Mouse (Mus musculus) gastrocnemius, postnatal 25 days (tissue): ENCODE data around the gene Dnmt3a. TPM values are rescaled to one million over a fixed set of nuclear protein-coding genes. Genes with fewer than 3 reads are reported as not detected.
A peak's percentile ranks its signal among the peaks of the same experiment; 100 is the strongest.

ENCODE experiments used
- DNase-seq: peaks from one replicate; pipeline ENCODE4 v3.0.0; 2022
- total RNA-seq, 2 experiments: library from RNA; stranded (reverse); gene quantifications; 1 replicate in 1 of 2; 2 replicates in 1 of 2; pipeline ENCODE4 v1.2.3; 2021

Gene Dnmt3a
- total RNA-seq, 2 experiments from 2014 or later, result 107 to 110 TPM

GRCm38 (mm10) chr12:3787041-3787440, 18.8 kb upstream of the Dnmt3a start:
- DNase-seq, result no peak

GRCm38 (mm10) chr12:3787541-3787940, 18.3 kb upstream of the Dnmt3a start:
- DNase-seq, result no peak

GRCm38 (mm10) chr12:3788421-3789051, 17.3 kb upstream of the Dnmt3a start:
- no peak for DNase-seq

DNA sequence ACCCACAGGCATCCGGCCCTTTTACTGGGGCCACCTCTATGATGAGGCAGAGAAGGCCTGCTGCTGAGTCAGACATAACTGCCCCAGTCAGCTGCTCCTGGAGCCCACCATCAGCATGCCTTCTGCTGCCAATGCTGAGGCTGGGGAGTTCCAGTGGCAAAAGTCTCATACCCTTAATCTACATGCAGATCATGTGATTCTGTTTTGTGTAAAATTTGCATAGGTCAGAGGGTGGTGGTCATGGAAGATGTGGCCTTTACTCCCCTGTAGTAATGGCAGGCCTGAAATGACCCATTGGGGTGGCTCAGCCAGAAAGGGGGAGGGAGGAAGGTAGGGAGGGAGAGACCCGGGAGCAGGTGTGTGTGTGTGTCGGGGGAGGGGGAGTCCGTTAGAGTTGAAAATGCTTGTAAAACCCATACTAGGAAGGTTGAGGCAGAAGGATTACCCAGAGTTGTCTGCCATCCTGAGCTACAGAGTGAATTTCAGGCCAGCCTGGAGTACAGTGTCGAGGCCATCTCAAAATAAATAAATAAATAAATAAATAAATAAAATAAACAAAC, 16.1 kb upstream of the Dnmt3a start:
- DNase-seq, result no peak

DNA sequence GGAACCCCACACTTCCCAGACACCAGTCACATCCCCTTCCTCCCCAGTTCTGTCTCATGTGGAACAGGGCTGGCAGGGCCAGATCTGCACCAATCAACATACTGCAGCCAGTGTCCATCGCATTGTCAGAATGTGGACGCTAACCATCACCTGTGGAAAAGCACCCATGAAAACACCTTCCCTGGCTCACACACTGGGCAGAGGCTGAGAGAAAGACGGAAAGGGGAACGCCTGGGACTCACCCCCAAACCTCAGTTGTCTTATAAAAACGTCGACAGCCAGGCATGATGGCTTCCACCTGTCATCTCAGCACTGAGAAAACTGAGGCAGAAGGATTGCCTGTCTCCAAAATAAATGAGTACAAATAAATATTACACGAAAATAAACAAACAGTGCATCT, 14.6 kb upstream of the Dnmt3a start:
- no peak for DNase-seq

- peak; percentile 91 for DNase-seq
Observed at GRCm38 (mm10) chr12:3791732-3792131, 14.1 kb upstream of the Dnmt3a start.

DNA sequence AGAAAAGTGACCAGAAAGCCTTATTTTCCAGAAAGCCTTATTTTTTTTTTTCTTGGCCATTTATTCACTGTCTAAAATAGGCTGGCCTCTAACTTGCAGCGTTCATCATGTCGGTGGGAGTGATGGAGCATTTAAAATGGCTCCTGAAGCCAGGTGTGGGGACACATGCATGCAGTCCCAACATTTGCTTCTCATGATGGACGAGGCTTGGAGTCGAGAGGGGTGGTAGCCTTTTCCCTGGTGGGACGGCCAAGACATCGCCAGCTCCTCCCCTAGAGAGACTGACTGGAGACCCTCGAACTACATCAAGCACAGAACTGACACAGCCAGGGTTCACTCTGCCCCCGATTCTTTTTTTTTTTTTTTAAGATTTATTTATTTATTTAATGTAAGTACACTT, 13.6 kb upstream of the Dnmt3a start:
- no peak for DNase-seq

- no peak for DNase-seq
Observed at GRCm38 (mm10) chr12:3795569-3795968, 10.2 kb upstream of the Dnmt3a start.

GRCm38 (mm10) chr12:3799551-3799950, 6.3 kb upstream of the Dnmt3a start:
- no peak for DNase-seq

GRCm38 (mm10) chr12:3806271-3806684, 471 bp downstream of the Dnmt3a start:
- DNase-seq, result peak; percentile 84

GRCm38 (mm10) chr12:3806703-3807547, 1.1 kb downstream of the Dnmt3a start:
- DNase-seq, result peak; percentile 86

DNA sequence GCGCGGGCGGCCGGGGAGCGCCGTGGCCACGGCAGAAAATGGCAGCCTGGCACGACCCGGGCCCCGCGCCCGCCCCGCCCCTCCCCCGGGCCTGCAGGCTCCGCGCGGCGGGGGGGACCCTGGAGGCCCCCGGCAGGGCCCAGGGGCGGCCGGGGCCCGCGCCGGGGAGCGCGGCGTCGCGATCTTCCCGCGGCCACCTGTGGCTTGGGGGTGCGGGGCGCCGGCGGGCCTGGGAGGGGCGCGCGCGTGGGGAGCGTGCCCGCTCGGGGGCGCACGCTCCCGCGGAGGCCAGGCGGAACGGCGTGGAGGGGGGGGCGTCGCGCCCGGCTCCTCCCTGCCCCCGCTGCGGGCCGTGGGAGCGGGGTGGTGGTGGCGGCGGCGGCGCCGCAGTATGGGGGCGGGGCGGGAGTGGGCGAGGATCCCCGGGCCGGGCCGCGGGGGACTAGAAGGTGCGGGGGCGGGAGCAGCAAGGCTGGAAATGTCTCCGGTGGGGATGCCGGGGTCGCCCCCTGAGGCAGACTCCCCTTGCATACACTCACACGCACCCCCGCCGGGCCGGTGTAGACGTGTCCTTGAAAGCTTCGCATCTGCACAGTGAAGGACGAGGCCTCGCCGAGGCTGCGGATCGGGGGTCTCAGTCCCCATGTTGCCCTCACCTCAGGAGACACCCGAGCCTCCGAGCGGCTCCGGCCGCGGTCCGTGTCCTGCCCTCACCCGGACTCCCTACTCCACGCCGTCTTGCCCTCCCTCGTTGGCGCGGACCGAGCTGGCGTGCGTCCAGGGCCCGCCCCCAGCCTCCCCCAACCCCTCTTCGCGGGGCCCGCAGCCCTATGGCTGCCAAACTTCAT, 2.0 kb downstream of the Dnmt3a start:
- peak; percentile 67 for DNase-seq

DNA sequence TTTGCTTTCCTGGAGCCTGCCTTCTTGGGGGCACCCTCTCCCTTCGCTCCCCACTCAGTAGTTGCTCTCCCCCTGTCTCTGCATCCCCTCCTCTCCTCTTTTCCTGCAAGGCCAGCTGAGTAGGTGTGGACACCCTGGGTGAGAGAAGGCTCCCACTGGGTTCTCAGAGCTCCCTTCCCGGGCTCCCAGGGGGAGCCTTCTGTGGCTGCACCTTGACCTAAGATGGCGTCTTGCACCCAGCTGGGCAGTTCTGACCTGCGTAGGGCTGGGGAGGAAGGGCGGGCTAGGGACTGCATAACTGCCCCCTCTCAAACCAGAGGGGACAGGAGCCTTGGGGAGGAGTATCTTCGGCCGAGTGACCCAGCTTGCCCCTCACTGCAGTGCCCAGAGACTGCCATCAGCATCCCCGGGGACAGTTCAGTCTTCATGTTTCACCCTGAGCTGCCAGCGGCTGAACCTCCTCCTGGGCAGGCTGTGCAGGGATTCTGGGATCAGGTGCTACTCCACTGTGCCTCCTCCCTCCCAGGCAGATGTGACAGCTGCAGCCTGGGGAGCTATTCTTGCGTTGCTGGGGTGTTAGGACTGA, 2.7 kb downstream of the Dnmt3a start:
- peak; percentile 84 for DNase-seq

GRCm38 (mm10) chr12:3809520-3810180, 3.8 kb downstream of the Dnmt3a start:
- no peak for DNase-seq

- no peak for DNase-seq
Observed at GRCm38 (mm10) chr12:3810455-3810854, 4.6 kb downstream of the Dnmt3a start.

DNA sequence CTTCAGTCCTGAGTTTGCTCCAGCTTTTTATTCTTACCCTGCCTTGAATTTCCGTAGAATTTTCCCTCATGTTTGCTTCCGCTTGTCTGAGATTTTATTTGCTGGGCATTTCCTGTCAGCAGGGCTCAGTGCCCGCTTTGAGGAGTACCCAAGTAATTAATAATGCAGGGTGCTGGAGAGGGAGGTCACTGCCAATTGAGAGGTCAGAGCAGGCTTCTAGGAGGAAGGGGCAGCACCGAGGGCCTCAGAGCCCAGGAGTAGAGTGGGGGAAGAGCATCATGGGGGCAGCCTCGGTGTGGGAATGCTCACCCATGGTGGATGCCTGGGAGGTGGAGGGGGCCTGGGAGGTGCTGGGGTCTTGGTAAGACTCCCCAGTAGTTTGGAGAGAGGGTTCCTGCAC, 5.8 kb downstream of the Dnmt3a start:
- DNase-seq, result no peak

DNA sequence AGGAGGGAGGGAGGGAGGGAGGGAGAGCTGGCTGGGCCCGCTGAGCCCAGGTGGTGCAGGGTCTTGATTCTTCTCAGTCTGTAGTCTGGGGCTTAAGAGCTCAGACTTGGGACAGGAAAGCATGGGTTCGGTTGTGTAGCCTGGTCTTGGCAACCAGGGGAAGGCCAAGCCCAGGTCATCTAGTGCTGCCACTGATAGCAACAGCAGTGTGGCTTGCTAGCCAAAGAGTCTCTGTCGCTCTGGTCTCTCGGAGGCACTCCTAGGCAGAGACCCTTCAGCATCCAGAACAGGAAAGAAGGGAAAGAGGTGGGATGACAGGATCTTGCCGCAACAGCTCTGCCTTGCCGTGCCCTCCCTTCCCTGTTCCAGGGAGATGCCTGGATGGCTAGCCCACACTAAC, 6.4 kb downstream of the Dnmt3a start:
- DNase-seq, result no peak

DNA sequence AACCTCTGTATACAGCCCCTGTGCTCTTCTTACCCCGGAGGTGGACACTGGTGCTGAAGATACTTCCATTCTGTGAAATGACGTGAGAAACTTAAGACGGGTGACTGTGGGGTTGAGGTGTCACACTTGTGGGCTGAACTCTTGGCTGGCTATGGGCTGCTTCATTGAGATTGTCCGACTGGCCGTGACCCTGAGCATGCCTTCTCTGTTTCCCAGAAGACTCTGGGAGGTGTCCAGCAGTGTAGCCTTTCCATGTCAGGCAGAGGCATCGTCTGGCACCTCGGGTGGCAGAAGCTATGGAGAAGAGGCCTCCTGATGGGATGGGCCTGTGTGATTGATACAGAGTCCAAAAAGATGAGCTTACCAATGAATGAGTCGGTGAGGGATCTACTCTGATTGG, 7.3 kb downstream of the Dnmt3a start:
- no peak for DNase-seq

DNA sequence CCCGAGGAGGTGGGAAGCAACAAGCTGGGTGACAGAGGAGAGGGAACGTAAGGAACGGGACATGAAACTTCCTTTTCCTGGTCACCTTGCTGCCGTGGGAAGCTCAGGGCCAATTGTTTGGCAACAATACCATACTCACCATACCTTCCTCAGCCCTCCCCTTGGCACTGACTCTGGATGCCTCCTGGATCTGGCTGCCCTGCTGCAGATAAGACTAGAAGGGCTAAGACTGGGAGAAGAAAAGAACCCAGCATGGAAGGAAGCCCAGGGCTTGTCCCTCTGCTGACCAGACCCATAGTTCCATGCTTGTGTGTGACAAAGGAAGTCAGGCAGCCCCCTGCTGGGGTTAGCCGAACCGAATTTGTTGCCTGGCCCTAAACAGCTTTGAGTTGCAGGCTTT, 9.6 kb downstream of the Dnmt3a start:
- no peak for DNase-seq

- no peak for DNase-seq
Observed at GRCm38 (mm10) chr12:3817033-3817432, 11.2 kb downstream of the Dnmt3a start.

- no peak for DNase-seq
Observed at GRCm38 (mm10) chr12:3817566-3817965, 11.8 kb downstream of the Dnmt3a start.

DNA sequence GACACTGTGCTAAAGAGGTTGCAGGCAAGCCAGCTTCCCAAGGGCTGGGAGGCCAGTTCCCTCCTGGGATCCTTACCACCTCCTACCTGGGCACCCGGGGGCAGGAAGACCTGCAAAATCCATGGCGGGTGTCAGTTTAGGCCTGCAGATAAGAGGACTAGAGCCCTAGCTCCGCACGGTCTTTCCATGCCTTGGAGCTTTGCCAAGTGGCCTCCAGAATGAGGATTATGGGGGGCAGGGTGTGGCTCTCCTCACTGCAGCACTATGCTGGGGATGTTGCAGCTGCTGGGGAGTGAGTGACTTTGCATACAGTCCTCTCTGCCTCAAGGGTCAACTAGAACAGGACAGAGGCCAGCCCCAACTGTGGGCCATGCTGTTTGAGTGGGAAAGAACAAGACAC, 14.1 kb downstream of the Dnmt3a start:
- no peak for DNase-seq
